Mouse (Mus musculus): ENCODE measurements around the gene Dusp6. TPM values are rescaled to one million over a fixed set of nuclear protein-coding genes. Genes with fewer than 3 reads are reported as not detected.
"Not testable (repeated sequence)": the region's sequence is repeated elsewhere in the genome, so short reads cannot be mapped to it uniquely, and the experiment has no call there.

The Dusp6 gene
- 100 to 1,000 TPM; 117 to 123 TPM for total RNA-seq (2021)
- long read RNA-seq, experiment 1, transcript Dusp6-201 (3 exons, 2,796 nt), result major isoform, 93 of 117 reads
- long read RNA-seq, experiment 1, partial matches to known transcripts, result 0 of 117 reads
- long read RNA-seq, experiment 1, other reads (novel, unspliced or antisense), result 21 of 117 reads
- long read RNA-seq, experiment 2, transcript Dusp6-201 (3 exons, 2,796 nt), result major isoform, 143 of 177 reads
- long read RNA-seq, experiment 2, transcript Dusp6-202 (2 exons, 758 nt), result minor isoform, 7 of 177 reads
- long read RNA-seq, experiment 2, partial matches to known transcripts, result 0 of 177 reads
- long read RNA-seq, experiment 2, other reads (novel, unspliced or antisense), result 25 of 177 reads

GRCm38 (mm10) chr10:99262867-99263379 is at the start of gene Dusp6:
Gene Dusp6, plus strand, starts transcription at chr10:99263231.
- peak; percentile 87 to 96 for DNase-seq (ENCODE audit: low spot score in 2 of 2)

GRCm38 (mm10) chr10:99214421-99215299 is 48.4 kb upstream of the Dusp6 start:
- DNase-seq (ENCODE audit: low spot score in 2 of 2), result no peak

GRCm38 (mm10) chr10:99216570-99216969 is 46.5 kb upstream of the Dusp6 start:
- not testable (repeated sequence) for DNase-seq (ENCODE audit: low spot score in 2 of 2)

GRCm38 (mm10) chr10:99221540-99221939 is 41.5 kb upstream of the Dusp6 start:
- DNase-seq (ENCODE audit: low spot score in 2 of 2), result no peak

GRCm38 (mm10) chr10:99222726-99223125 is 40.3 kb upstream of the Dusp6 start:
- no peak for DNase-seq (ENCODE audit: low spot score in 2 of 2)

GRCm38 (mm10) chr10:99224218-99224617 is 38.8 kb upstream of the Dusp6 start:
- no peak for DNase-seq (ENCODE audit: low spot score in 2 of 2)

GRCm38 (mm10) chr10:99226782-99227181 is 36.2 kb upstream of the Dusp6 start:
- no peak for DNase-seq (ENCODE audit: low spot score in 2 of 2)

GRCm38 (mm10) chr10:99227968-99228864 is 34.8 kb upstream of the Dusp6 start:
- no peak for DNase-seq (ENCODE audit: low spot score in 2 of 2)

GRCm38 (mm10) chr10:99229031-99229684 is 33.9 kb upstream of the Dusp6 start:
- no peak for DNase-seq (ENCODE audit: low spot score in 2 of 2)

GRCm38 (mm10) chr10:99232518-99233227 is 30.4 kb upstream of the Dusp6 start:
- DNase-seq (ENCODE audit: low spot score in 2 of 2), result no peak

GRCm38 (mm10) chr10:99234336-99234735 is 28.7 kb upstream of the Dusp6 start:
- DNase-seq (ENCODE audit: low spot score in 2 of 2), result no peak

- DNase-seq (ENCODE audit: low spot score in 2 of 2), result no peak
Measured at GRCm38 (mm10) chr10:99235081-99235480, 27.9 kb upstream of the Dusp6 start.

- DNase-seq (ENCODE audit: low spot score in 2 of 2), result no peak
Measured at GRCm38 (mm10) chr10:99237205-99237832, 25.7 kb upstream of the Dusp6 start.

GRCm38 (mm10) chr10:99238537-99238936 is 24.5 kb upstream of the Dusp6 start:
- no peak for DNase-seq (ENCODE audit: low spot score in 2 of 2)

GRCm38 (mm10) chr10:99241284-99241828 is 21.7 kb upstream of the Dusp6 start:
- DNase-seq (ENCODE audit: low spot score in 2 of 2), result no peak

GRCm38 (mm10) chr10:99241829-99242711 is 21.0 kb upstream of the Dusp6 start:
- DNase-seq (ENCODE audit: low spot score in 2 of 2), result no peak

- DNase-seq (ENCODE audit: low spot score in 2 of 2), result no peak
Measured at GRCm38 (mm10) chr10:99242721-99243120, 20.3 kb upstream of the Dusp6 start.

- no peak for DNase-seq (ENCODE audit: low spot score in 2 of 2)
Measured at GRCm38 (mm10) chr10:99243907-99244489, 19.0 kb upstream of the Dusp6 start.
